Mouse (Mus musculus): ENCODE results near the gene 4930426L09Rik.

Gene 4930426L09Rik

DNA sequence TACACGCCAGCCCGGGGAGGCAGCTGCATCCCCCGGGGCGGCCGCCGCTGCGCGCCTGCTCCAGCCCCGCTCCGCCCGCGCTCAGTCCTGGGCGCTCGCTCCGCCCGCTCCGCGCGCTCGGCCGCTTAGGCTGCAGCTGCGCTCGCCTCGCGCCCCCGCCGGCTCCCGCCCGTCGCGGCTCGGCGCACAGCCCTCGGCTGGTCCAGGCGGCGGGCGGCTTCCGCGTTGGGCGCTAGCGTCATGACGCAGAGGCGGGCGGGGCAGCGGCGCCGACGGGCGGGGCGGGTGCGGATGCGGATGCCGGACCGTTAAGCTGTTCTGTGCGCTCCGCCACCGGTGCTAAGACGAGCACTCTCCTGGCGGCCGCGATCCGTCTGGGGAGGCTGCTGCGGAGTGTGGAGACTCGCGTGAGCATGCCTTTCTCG is at the start of gene 4930426L09Rik, which contains the start of gene Pip4k2a:
Gene 4930426L09Rik (plus strand): TSS at position 290 of the 425 bp plus-strand sequence.
Gene Pip4k2a (minus strand): TSS at position 73 of the 425 bp plus-strand sequence.
- DNase-seq (ENCODE audit: low spot score in 2 of 2) = peak; percentile 94

DNA sequence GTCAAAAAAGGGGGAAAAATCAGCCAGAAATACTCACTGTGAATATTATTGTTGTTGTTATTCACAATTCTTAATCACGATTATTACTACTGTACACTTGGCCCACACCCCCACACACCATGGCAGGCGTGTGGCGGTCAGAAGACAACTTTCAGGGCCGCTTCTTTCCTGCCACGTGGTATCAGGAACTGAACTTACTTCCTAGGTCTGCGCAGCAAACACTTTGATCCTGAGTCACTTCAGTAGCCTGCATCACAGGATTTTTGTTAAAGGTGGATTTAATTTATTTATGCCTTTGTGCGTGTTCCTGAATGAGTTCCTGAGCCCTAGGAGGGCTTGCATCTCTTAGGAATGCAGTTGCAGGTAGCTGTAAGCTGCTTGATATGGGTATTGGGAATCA is 49.4 kb upstream of the 4930426L09Rik start:
- no peak for DNase-seq (ENCODE audit: low spot score in 2 of 2)

DNA sequence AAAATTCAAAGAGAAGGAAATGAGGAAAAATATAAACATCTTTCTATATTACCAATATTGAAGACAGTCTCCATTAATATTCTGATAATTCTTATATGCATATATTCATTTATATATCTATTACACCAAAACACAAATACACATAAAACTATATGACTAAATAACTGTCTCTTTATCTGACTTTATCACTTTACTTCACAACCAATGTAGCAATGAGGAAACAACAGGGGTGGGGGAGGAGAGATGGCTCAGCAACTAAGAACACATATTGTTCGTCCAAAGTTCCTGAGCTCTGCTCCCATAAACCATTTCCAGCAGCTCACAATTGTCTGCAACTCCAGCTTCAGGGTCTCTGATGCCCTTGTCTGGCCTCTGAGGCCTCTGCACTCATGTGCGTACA is 47.4 kb upstream of the 4930426L09Rik start:
- no peak for DNase-seq (ENCODE audit: low spot score in 2 of 2)

DNA sequence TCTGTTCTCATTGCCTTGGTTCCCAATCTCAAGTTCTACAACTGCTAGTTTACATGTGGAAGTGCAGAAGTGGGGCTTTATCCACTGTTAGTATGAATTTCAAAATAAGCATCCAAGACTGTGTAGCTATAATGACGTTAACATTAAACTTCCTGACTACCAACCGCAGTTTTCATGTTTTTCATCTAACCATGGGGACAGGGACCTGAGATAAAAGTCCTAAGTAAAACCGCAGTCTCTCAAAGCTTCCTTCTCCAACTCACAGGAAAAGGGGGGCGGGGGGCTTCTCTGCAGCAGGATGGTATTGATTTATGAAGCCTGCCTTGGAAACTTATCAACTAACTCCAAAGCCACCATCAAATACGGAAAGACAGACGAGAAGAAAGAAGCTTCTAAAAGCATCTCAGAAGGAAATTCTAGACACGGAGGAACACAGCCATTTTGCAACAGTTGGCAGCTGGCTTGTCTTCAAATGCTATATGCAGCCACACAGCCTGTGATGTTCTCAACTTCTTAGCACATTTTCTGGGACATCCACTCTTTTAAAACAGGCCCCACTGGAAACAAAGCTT is 46.0 kb upstream of the 4930426L09Rik start:
- DNase-seq (ENCODE audit: low spot score in 2 of 2) = peak; percentile 39 to 83

DNA sequence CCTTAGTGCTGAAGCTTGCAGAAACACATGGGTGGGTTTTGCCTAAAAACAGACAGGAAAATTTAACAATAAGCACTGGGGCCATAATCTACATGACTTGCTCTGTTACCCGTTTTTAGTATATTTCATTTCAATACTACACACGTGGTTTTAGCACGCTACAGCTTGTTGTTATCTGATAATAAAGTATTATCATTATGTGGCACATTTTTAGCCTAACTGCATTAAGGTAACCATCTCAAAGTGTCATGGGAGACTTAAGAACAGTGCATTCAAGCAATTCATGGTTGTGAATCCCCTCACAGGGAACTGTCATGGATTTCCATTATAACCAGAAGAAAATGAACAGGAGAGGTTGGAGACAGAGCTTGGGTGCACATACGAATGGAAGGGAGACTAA is 43.7 kb upstream of the 4930426L09Rik start:
- DNase-seq (ENCODE audit: low spot score in 2 of 2) = no peak

DNA sequence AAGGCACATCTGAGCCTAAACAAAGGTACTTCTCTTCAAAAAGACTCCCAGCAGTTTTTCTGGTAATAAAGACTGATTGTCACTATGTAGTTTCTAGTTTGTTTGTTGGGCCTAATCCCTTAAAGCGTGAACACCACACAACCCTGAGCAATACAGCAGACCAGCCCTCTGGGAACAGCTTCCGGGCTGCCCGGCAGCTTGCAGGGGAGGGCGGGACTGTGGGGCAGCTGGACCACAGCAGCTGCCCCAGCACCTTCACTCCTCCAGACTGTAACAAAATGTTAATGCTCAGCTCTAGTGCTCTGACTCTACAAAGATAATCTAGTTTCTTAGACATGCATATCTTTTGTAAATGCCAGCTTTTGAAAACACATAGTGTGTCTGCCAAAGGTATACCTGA is 43.1 kb upstream of the 4930426L09Rik start:
- no peak for DNase-seq (ENCODE audit: low spot score in 2 of 2)

DNA sequence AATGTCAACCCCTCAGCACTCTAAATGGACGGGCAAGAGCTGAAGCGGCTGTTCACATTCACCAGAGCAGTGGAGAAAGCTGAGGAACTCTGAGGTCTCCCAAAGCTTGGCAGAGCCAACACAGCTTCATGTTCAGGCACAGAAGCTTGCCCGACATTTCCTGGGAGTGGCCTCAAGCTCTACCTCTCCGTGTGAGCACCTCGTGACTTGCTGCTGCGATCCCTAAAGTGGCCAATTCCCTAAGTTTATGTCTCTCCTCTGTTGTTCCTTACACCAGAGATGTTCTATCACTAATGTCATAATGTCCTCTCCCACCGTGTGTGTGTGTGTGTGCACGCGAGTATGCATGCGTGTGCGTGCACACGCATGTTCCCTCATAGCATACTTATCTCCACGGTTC is 42.5 kb upstream of the 4930426L09Rik start:
- no peak for DNase-seq (ENCODE audit: low spot score in 2 of 2)

DNA sequence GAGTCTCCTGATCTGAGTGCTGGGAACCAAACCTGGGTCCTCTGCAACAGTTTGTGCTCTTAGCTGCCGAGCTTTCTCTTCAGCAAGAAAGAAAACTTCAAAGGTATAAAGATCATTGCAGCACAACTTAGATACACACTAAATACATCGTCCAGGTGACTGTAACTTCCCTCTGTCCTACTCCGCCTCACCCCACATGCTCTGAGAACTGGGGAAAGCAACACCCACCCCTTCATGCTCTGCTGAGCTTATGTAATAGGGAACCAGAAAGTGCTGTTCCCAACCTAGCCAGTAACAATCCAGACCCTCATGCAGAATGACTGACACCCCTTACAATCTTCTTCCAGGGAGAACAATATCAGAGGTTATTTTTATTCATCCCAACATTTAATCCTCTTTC is 41.7 kb upstream of the 4930426L09Rik start:
- no peak for DNase-seq (ENCODE audit: low spot score in 2 of 2)

DNA sequence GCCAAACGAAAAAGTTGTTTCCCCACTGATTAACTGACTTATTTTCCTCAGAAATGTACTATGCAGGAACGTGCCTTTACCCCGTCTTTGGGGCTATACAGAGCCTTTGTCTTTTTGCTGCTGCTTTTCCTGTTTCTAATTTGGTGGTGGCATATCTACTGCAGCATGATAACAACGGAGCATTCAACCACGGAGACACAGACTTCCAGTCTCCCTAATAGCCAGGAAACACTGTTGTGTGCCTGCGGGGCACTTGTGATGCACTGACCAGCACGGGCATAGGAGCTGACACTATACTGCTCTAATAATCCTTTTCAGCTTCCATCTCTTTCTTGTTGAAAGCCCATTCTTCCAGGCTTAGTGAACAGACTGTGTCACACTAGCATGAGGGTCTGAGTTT is 41.2 kb upstream of the 4930426L09Rik start:
- DNase-seq (ENCODE audit: low spot score in 2 of 2) = no peak

DNA sequence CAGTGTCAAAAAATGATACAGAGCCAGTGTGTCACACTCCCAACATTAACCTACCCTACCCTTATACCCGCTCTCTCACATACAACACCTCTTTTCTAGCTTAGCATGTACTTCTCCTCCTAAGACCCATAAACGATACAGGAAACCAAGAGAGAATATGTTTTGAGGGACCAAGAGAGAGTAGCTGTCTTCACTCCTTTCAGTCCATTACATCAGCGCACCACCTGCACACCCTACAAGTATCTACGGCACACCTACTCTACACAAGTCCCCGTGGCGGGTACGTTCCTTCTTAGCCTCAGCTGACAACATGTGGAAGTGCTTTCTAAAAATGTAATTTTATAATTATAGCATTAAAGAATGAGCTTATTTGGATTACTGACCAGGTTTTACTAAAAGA is 40.7 kb upstream of the 4930426L09Rik start:
- DNase-seq (ENCODE audit: low spot score in 2 of 2) = no peak

DNA sequence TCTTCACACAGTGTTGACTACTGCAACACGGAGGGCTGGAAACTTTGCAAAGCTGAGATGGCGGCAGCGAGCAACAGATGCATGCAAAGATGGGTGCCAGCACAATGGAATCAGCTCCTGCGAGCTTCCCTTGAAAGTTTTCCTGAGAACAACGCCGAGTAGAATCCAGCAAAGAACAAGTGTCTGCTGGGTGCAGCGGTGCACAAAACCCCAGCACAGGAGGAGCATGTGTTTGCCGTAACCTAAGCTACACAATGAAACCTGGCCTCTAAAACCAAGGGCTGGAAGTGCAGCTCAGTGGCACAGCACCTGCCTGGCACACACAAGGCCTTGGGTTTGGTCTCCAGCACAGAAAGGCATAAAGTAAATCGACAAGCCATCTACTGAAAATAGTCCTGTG is 40.1 kb upstream of the 4930426L09Rik start:
- DNase-seq (ENCODE audit: low spot score in 2 of 2) = no peak

DNA sequence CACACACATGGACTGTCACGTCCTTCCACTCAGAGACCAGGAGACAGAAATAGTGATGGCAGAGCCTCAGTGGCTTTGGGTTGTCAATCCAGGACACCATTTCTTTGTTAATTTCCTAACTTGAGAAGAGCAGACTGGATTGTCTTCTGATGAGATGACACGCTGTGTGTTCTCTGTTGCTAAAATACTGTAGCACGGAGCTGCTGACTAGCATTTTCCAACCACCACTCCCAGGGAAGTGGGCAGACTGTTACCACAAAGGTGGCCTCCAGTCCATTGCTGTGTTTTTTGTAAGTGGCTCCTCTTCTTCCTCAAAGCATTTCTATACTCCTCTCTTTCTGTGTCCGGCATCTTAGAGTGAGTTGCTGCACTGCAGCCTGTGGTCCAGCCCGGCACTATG is 39.6 kb upstream of the 4930426L09Rik start:
- DNase-seq (ENCODE audit: low spot score in 2 of 2) = no peak

DNA sequence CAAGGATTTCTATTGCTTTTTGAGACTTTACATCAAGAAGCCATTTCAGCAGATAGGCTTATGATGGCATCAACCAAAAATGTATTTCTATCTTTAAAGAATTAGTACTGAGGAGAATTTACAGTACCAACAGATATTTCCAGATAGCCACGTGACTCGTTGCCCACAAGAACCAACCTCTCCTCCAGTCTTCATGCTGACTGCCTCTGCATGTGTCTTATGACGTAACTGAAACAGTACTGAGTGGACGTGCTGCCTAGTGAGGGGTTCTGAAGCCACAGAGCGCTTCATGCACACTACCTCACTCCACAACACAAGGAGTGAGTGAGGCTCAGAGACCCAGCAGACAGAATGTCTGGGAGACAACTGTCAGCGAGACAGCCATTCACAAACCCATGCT is 39.1 kb upstream of the 4930426L09Rik start:
- DNase-seq (ENCODE audit: low spot score in 2 of 2) = no peak

DNA sequence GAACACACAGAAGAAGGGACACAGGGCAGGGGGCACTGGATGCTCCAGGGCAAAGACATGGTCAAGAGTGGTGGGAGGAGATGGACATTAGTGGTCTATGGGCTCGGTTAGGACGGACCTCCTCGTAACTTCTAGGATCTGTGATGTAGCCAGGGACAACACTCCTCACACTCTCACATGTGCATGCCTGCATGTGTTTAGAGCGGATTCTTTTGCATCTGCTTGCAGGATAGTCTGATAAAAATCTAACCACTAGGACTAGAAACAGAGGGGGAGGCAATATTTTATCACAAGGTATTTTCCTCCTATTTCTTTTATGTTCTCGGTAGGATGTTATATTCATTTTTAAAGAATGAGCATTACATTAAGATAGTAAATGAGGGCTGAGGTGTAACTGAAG is 38.6 kb upstream of the 4930426L09Rik start:
- no peak for DNase-seq (ENCODE audit: low spot score in 2 of 2)

DNA sequence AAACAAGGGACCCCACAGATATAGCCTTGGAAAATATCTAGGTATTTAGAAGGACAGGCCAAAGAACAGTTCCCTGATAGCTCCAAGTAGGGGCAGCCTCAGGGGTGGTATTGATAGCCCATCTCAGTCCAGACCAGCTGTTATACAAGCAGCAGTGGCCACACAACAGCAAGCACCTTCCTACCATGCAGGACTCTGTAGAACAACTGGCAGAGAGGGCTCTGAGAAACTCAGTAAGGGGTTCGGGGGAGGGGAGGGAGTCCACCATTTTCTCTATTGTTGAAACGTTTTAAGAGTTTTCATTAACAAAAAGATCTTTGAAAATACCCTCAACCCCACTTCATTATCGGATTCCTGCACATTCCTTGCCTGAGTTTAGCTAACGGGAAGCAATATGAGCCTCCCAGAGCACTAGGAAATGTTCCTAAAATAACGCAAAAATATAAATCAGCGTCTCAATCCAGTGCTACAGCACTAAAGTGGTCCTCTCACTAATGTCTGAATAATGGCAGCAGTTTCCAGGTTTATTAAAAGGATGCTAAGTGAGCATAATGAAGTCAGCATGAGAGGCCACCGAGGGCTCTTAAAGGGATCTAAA is 37.7 kb upstream of the 4930426L09Rik start:
- no peak for DNase-seq (ENCODE audit: low spot score in 2 of 2)

DNA sequence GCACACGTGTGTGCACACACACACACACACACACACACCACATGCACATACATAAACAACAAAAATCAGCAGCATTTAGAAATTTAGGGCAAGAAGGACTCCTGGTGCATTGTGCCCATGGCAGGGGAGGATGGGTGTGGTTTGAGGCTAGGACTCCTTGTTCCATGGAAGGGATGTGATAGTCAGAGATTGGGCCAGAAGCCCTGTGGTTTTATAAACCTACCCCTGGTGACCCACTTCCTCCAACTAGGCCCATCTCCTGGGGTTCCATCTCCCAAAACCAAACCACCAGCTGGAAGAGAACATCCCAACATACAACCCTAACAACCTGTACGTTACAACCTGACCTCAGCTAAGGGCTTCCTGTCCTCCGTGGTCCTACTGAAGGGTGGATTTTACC is 35.6 kb upstream of the 4930426L09Rik start:
- no peak for DNase-seq (ENCODE audit: low spot score in 2 of 2)

DNA sequence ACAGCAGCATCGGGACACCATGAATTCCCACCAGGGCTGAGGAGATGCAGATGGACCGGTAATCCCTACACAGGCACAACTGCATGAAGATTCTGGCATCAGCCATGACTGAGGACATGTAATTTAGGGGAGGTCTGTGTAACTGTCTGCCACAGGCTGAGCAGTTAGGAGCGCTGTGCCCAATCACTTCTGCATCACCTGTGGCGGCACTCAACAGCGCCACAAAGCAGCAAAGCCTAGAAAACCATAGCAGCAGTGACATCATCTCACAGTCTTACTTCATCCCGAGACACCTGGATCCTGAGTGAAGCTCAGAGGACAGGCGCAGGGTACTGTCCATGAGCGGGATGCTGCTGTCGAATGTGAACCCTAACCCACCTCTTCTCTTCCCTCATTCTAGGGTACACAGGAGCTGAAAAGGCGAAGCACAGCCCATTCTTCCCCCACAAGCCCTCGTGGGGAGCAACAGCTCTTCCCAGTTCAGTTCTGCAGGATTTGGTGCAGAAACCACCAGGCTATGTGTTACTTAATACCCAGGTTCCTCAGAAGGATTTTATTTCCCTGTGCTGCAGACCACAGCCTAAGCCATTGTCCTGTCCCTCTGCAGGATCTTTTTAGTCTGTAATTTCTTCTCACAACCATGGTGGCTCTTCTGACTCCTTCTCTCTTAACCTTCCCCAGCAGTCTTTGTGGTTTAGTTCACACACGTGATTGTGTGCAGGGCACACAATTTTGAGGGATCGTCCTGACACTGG is 34.7 kb upstream of the 4930426L09Rik start:
- no peak for DNase-seq (ENCODE audit: low spot score in 2 of 2)

DNA sequence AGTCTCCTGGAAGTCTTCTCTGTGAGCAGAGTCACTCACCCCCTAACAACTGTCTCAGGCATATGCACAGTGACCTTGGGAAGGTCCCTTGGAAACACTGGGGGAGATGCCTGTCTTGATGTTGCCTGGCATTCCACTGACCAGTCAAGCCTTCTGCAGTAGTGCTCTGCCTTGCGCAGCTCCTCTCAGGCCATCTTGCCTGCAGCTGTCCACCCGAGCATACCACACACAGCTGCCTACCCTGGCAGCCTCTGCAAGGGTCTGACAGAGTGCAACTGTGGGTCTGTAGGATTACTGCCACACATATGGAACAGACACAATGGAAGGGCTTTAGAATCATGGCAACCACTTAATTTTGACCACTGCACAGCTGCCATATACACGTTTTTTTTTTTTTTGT is 33.0 kb upstream of the 4930426L09Rik start:
- DNase-seq (ENCODE audit: low spot score in 2 of 2) = no peak

DNA sequence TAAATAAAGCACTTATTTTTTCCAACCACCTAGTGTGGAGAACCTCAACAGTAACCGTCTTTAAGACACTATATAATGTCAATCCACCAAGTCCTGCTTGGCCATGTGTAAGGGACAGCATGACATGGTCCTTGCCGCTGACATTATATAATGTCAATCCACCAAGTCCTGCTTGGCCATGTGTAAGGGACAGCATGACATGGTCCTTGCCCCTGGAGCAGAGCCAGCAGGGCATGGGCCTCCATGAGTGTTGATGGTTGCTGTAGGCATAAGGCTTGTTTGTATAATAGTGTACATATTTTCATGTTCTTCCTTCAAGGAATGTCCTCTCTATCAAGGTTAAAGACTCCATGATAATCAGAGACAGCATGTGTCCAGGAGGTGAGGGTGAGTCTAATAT is 32.2 kb upstream of the 4930426L09Rik start:
- DNase-seq (ENCODE audit: low spot score in 2 of 2) = no peak

DNA sequence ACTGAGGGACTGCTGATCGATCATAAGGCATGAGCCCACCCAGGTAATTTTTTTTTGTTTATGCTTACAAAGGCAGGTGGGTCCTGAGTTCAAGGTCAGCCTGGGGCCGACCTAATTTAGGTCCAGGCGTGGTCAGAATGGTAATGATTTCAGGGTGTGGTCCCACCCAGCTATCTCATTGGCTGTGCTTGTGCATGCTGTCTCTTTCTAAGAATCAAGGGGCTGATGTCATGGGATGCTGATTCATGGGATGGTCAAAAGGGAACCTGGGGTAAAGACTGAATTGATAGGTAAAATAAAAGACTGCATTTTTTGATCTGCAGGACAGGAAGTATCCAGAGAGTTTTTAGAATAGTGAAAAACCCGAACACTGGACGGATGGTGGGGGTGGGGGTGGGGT is 31.6 kb upstream of the 4930426L09Rik start:
- no peak for DNase-seq (ENCODE audit: low spot score in 2 of 2)

DNA sequence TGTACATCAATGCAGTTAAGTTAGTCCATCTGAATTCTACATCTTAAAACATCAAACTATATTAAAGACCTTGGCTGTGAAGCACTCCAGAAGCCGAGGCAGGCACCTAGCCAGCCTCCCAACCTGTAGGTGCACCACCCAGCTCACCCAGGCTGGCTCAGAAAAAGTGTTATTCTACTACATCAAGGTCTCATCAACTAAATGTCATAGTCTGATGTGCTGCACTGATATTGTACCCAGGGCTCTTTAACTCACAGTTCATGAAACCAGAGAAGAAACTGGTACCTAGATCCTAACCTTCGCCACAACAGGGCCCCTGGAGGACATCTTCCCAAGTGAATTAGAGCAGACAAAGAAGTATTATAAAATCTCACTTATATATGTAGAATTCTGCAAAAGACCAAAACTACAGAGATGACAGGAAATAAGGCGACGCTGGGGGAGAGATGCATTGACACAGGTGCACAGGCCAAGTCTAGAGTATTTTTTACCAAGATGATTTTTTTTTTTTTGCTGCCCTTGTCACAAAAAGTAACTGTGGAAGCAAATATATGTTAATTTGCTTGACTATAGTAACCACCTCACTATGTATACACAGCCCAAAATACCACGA is 30.6 kb upstream of the 4930426L09Rik start:
- no peak for DNase-seq (ENCODE audit: low spot score in 2 of 2)

DNA sequence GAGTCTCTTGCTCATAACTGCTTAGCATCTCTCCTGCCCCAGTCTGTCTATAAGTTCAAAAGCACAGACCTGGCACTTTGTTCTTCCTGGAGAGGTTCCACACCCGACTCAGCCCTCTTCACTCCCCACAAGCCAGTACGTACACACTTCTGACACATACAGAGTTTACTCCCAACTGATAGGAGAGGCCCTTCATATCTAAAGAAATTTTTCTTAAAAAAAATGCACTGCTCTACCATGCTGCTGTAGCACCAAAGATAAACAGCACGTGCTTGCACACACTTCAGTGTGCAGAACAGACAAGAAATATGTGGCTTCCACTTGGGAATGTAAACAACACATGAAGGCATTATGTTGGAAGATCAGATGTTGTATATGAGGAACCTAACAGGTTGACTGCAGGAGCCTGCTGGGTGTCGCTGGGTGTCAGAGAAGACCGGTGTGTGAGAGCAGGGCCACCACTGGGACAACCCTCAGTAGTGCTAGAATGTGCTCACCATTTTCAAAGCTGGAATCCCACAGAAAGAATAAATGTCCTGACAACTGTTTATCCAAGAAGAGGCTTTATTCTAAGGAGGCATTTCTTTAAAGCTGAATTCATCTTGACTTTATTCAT is 29.0 kb upstream of the 4930426L09Rik start:
- no peak for DNase-seq (ENCODE audit: low spot score in 2 of 2)
